Mouse (Mus musculus) heart, postnatal 10 days (tissue): ENCODE data around the gene Pkp3. TPM values are rescaled to one million over a fixed set of nuclear protein-coding genes. Genes with fewer than 3 reads are reported as not detected.

Experiments used
- DNase-seq, 2 experiments: peaks; one replicate each; pipeline ENCODE4 v3.0.0; 2021
- intact Hi-C: fragments of 180-260 bp; cut with DNase I; formaldehyde crosslinking; loops from one replicate; pipeline ENCODE4 v1.15.1; 2025
- total RNA-seq, 2 experiments: library from RNA; stranded (reverse); gene quantifications; 2 replicates each; pipeline ENCODE4 v1.2.3; 2021

Gene Pkp3
- total RNA-seq, 2 experiments from 2014 or later = 0.24 TPM; not detected in 1

DNA sequence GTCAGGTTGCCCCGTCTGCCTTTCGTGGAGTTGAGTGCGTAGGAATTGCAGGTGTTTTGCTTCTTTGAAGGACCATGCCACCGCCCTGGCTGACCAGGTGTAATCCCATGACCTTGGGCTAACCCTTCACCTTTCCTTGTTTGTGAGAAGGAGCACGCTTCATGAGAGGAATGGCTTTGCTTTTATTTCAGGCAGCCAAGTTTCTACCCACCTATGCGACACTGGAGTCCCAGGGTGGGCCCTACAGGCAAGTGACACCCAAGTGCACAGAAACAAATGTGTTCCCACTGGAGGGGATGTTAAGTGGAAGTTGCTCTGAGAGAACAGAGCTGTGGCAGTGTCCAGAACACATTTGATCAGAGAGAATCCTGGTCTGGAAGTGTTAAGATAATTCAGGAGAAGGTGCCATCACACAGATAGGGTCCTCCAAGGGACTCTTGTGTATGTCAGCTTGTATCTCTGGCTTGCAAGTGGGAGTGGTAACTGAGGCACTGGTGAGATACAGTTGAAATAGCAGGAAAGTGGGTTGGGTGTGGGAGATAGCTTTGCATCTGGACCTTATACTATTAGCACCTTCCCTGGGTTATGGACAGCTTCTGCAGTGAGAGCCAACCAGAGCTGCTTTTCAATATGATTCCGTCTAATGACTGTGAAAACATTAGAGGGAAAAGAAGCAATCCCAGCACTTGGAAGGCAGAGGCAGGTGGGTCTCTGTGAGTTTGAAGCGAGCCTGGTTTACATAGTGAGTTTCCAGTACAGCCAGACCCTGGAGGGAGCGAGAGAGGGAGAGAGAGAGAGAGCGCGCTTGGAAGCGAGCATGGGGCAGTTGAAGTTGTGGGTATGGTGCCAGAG, 54.1 kb downstream of the Pkp3 start:
- intact Hi-C loops = loop anchor here (2.0 kb wide), 1 partner anchor 41 kb away; the partner anchor contains the start of gene Rnh1
- DNase-seq = peak in 1 of 2 experiments; percentile 14

Other genes starting within 250 kb of the Pkp3 start
- not detected for gene Urah, start 243.2 kb upstream of the Pkp3 start, total RNA-seq
- 10 to 100 TPM; 19.6 to 23.6 TPM for gene Scgb1c1, start 232.7 kb upstream of the Pkp3 start, total RNA-seq
- gene Odf3, start 230.4 kb upstream of the Pkp3 start, total RNA-seq = not detected
- not detected for gene Gm45785, start 221.9 kb upstream of the Pkp3 start, total RNA-seq
- gene Ric8a, start 221.3 kb upstream of the Pkp3 start, total RNA-seq = 10 to 100 TPM; 27.0 to 29.8 TPM
- 10 to 100 TPM; 13.1 to 15.9 TPM for gene Bet1l, start 220.6 kb upstream of the Pkp3 start, total RNA-seq
- 100 to 1,000 TPM; 111 to 114 TPM for gene Psmd13, start 196.2 kb upstream of the Pkp3 start, total RNA-seq
- 10 to 100 TPM; 53.4 to 58.2 TPM for gene Sirt3, start 195.9 kb upstream of the Pkp3 start, total RNA-seq
- gene Cox8b, start 177.8 kb upstream of the Pkp3 start, total RNA-seq = 1,000 to 10,000 TPM; 1,771 to 1,883 TPM
- gene Nlrp6, start 157.3 kb upstream of the Pkp3 start, total RNA-seq = not detected
- gene Pgghg, start 136.8 kb upstream of the Pkp3 start, total RNA-seq = 1 to 10 TPM; 7.7 to 8.6 TPM
- gene Ifitm5, start 127.9 kb upstream of the Pkp3 start, total RNA-seq = 1 to 10 TPM in 1 of 2 experiments, not detected in 1; 1.1 TPM
- gene Gm45717, start 122.3 kb upstream of the Pkp3 start, total RNA-seq = not detected
- gene Ifitm2, start 122.2 kb upstream of the Pkp3 start, total RNA-seq = 100 to 1,000 TPM; 168 to 187 TPM
- gene Ifitm1, start 111.0 kb upstream of the Pkp3 start, total RNA-seq = 1 to 10 TPM; 2.4 to 3.8 TPM
- gene Ifitm3, start 67.4 kb upstream of the Pkp3 start, total RNA-seq = 100 to 1,000 TPM; 104 to 117 TPM
- under 1 TPM in 1 of 2 experiments, not detected in 1; 0.69 TPM for gene Ifitm6, start 60.3 kb upstream of the Pkp3 start, total RNA-seq
- gene Gm17387, start 49.1 kb upstream of the Pkp3 start, total RNA-seq = not detected
- under 1 TPM in 1 of 2 experiments, not detected in 1; 0.22 TPM for gene B4galnt4, start 17.1 kb upstream of the Pkp3 start, total RNA-seq
- gene Sigirr, start 22.4 kb downstream of the Pkp3 start, total RNA-seq = 1 to 10 TPM; 6.7 to 8.2 TPM
- under 1 TPM; 0.10 to 0.14 TPM for gene Ano9, start 39.6 kb downstream of the Pkp3 start, total RNA-seq
- gene Ptdss2, start 44.2 kb downstream of the Pkp3 start, total RNA-seq = 10 to 100 TPM; 37.4 to 45.9 TPM
- 10 to 100 TPM; 72.9 to 75.3 TPM for gene Rnh1, start 94.6 kb downstream of the Pkp3 start, total RNA-seq
- 100 to 1,000 TPM; 102 to 114 TPM for gene Hras, start 115.8 kb downstream of the Pkp3 start, total RNA-seq
- gene Lrrc56, start 115.9 kb downstream of the Pkp3 start, total RNA-seq = 1 to 10 TPM; 3.3 to 4.0 TPM
- gene Lmntd2, start 135.9 kb downstream of the Pkp3 start, total RNA-seq = not detected
- 1 to 10 TPM; 1.9 to 4.9 TPM for gene Rassf7, start 137.6 kb downstream of the Pkp3 start, total RNA-seq
- 10 to 100 TPM; 46.1 to 47.4 TPM for gene Phrf1, start 150.6 kb downstream of the Pkp3 start, total RNA-seq
- gene Irf7, start 188.3 kb downstream of the Pkp3 start, total RNA-seq = 1 to 10 TPM; 1.7 TPM
- gene Cdhr5, start 198.6 kb downstream of the Pkp3 start, total RNA-seq = not detected
- under 1 TPM in 1 of 2 experiments, not detected in 1; 0.48 TPM for gene Sct, start 200.9 kb downstream of the Pkp3 start, total RNA-seq
- not detected for gene Drd4, start 213.8 kb downstream of the Pkp3 start, total RNA-seq
- 10 to 100 TPM; 25.0 to 27.0 TPM for gene Deaf1, start 249.5 kb downstream of the Pkp3 start, total RNA-seq
- gene Tmem80, start 249.5 kb downstream of the Pkp3 start, total RNA-seq = 10 to 100 TPM; 13.5 to 14.7 TPM